Mouse (Mus musculus) heart, embryonic 13.5 days (tissue): ENCODE measurements around the gene 4931406C07Rik. TPM values are rescaled to one million over a fixed set of nuclear protein-coding genes. Genes with fewer than 3 reads are reported as not detected.

Source experiments
- ATAC-seq: fragments of 200-750 bp; cut with Nextera tagmentation; 2 replicates; pipeline ENCODE4 v1.8.0; 2017; ENCODE audit warnings: moderate TSS enrichment; ENCODE audit not compliant: insufficient number of reproducible peaks, low FRiP score, low TSS enrichment; ENCODE audit errors: extremely low read depth
- H3K27ac ChIP-seq: fragments of 300-500 bp; sonication (generic); replicated peaks from 2 replicates; pipeline ENCODE4 v1.5.1; 2015; ENCODE audit warnings: moderate library complexity, mild to moderate bottlenecking, inconsistent platforms
- H3K27me3 ChIP-seq: fragments of 300-500 bp; sonication (generic); replicated peaks from 2 replicates; pipeline ENCODE4 v1.6.1; 2015; ENCODE audit warnings: mild to moderate bottlenecking, inconsistent platforms
- H3K36me3 ChIP-seq: fragments of 300-500 bp; sonication (generic); 2 replicates; pipeline ENCODE4 v1.6.1; 2015; ENCODE audit warnings: mild to moderate bottlenecking, inconsistent platforms
- H3K4me1 ChIP-seq: fragments of 300-500 bp; sonication (generic); 2 replicates; pipeline ENCODE4 v1.6.1; 2015; ENCODE audit warnings: inconsistent platforms
- H3K4me2 ChIP-seq: fragments of 300-500 bp; sonication (generic); 2 replicates; pipeline ENCODE4 v1.6.1; 2015; ENCODE audit warnings: inconsistent platforms, mild to moderate bottlenecking, moderate library complexity
- H3K4me3 ChIP-seq: fragments of 300-500 bp; sonication (generic); 2 replicates; pipeline ENCODE4 v1.5.1; 2015; ENCODE audit warnings: moderate library complexity, mild to moderate bottlenecking, inconsistent platforms
- H3K9ac ChIP-seq: fragments of 300-500 bp; sonication (generic); 2 replicates; pipeline ENCODE4 v1.6.1; 2015; ENCODE audit warnings: inconsistent platforms, mild to moderate bottlenecking, moderate library complexity
- H3K9me3 ChIP-seq: fragments of 300-500 bp; sonication (generic); 2 replicates; pipeline ENCODE4 v1.6.1; 2016; ENCODE audit warnings: inconsistent platforms
- WGBS: fragments of 180-500 bp; shearing (Covaris S2); methylation state at CpG from one replicate; pipeline ENCODE4 v1.1.7; 2015; ENCODE audit warnings: mixed read lengths; 5-methylcytosine and 5-hydroxymethylcytosine counted together
- microRNA-seq: library from miRNA; unstranded; fragments of <30 nt; microRNA quantifications from one replicate; pipeline ENCODE4, GENCODE M21; 2016
- polyA plus RNA-seq: library from polyadenylated mRNA; unstranded; fragments of >200 nt; fragmentation: Nextera tagmentation; extraction: Ambion mirVana; gene quantifications from 2 replicates; pipeline ENCODE4 v1.2.1, GENCODE M21; 2015

Gene 4931406C07Rik
- polyA plus RNA-seq, 1 experiment from 2014 or later: 6.1 TPM

DNA sequence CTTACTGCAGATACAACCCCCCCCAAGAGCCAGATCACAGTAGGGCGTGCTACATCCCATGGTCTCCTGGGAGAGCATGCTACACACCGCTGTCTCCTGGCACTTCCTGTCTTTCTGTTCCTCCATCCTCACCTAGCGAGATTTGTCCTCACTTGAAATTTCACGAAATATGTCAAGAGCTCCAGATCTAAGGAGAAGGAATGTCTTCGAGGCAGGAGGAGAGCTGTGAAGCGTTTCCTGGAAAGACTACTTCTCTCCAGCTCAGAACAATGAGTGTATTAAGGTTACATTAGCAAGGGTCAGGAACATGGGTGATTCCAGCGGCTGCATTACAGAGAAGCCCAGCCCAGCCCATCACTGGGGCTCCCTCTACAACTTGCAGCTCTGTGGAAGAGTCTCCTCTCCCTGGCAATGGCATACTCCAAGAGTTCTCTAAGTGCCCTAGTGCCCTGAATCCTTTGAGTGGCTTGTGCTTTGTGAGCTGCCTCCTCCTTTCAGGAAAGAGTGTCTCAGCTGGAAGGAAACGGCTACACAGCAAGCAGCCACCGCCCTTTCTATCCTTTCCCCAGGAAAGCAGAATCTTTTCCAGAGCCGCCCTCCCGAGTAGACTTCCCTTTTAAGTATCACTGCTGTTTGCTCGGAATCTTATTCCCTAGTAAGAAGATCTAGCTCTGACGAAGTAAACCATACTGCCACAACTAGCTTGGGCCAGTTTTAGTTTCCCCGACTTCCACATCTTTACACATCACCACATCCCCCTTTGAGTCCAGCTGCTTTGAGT, 68.5 kb downstream of the 4931406C07Rik start:
- Histone ChIP-seq H3K27me3 (0 out of 2 replicates have a peak, but pooled peaks cover 3% of the 10 kb centered on the region), H3K4me3 (no peak overlapping the region), H3K36me3 (no peaks in the 10 kb centered on the region), H3K4me1 (peaks cover 24% of the 10 kb centered on the region), H3K27ac (peak overlapping the region; percentile 58), H3K4me2 (peak overlapping the region; percentile 91), H3K9ac (peak overlapping the region; percentile 84), H3K9me3 (no peaks in the 10 kb centered on the region)
- 41% methylated on average over 14 of the region's 14 CpGs for WGBS
- no peak for ATAC-seq

DNA sequence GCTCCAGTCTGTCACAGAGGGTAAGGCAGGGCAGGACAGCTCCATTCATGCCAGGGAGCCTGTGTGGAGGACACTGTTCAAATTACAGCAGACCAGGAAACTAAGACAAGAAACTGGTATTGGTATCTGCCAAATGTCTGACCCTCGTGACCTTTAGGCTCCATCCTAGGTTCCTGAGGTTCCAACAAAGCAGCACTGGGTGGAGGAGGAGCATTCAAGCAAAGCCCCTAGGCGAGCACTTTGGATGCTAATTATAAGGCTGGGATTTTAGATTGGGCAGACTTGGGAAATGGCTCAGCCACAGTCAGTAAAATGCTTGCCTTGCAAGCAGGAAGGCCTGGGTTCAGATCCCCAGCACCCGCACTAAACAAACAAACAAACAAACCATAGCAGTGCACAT, 70.3 kb downstream of the 4931406C07Rik start:
- Histone ChIP-seq H3K27ac (no peak overlapping the region), H3K9me3 (no peaks in the 10 kb centered on the region), H3K9ac (no peak overlapping the region), H3K36me3 (no peaks in the 10 kb centered on the region), H3K27me3 (0 out of 2 replicates have a peak, but pooled peaks cover 3% of the 10 kb centered on the region), H3K4me2 (no peak overlapping the region), H3K4me1 (peaks cover 24% of the 10 kb centered on the region), H3K4me3 (no peak overlapping the region)
- no peak for ATAC-seq
- WGBS: 71% methylated on average over 3 of the region's 3 CpGs

DNA sequence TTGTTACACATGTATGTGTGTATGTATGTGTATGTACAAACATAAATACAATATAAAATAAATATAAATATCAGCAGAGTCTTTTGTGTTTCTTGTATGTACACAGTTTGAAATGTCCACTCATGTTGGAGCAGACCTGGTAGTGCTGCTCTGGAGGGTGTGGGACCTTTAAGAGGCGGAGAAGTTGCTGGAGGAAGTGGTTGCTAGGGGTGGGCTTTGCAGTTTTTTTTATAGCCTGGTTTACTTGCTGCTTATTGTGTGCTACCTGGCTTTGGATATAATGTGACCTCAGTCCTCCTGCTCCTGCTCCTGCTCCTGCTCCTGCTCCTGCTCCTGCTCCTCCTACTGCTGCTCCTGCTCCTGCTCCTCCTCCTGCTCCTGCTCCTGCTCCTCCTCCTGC, 72.6 kb downstream of the 4931406C07Rik start:
- H3K4me2 ChIP-seq: no peak overlapping the region
- no peak overlapping the region for H3K27ac ChIP-seq
- 83% methylated on average over 1 of the region's 1 CpGs for WGBS
- H3K36me3 ChIP-seq: no peaks in the 10 kb centered on the region
- 0 out of 2 replicates have a peak, but pooled peaks cover 3% of the 10 kb centered on the region for H3K27me3 ChIP-seq
- H3K4me1 ChIP-seq: peaks cover 13% of the 10 kb centered on the region
- no peak overlapping the region for H3K4me3 ChIP-seq
- H3K9ac ChIP-seq: no peak overlapping the region
- H3K9me3 ChIP-seq: no peaks in the 10 kb centered on the region
- no peak for ATAC-seq

Small RNA genes within 50 kb of the gene (microRNA-seq; reads per million reads assigned to microRNA genes)
- gene Gm49349 (not detected), gene mmu-mir-7650 (not detected)

Other genes starting within 250 kb of the 4931406C07Rik start
- not detected in 2 replicates for gene Hephl1, start 194.3 kb downstream of the 4931406C07Rik start, polyA plus RNA-seq
- 2.6 TPM in 2 replicates for gene Vstm5, start 67.4 kb downstream of the 4931406C07Rik start, polyA plus RNA-seq
- gene Med17, start 26.5 kb downstream of the 4931406C07Rik start, polyA plus RNA-seq: 20.6 and 21.1 TPM in 2 replicates
- 43.5 and 46.9 TPM in 2 replicates for gene Taf1d, start 234 bp downstream of the 4931406C07Rik start, polyA plus RNA-seq
- gene Cep295, start 51.3 kb upstream of the 4931406C07Rik start, polyA plus RNA-seq: 7.9 and 9.2 TPM in 2 replicates
- gene Smco4, start 187.0 kb upstream of the 4931406C07Rik start, polyA plus RNA-seq: 1.6 and 2.3 TPM in 2 replicates